Mouse (Mus musculus) frontal cortex, postnatal 25 days (tissue): ENCODE results near the gene Tmem11.
"Not testable (repeated sequence)": the region's sequence is repeated elsewhere in the genome, so short reads cannot be mapped to it uniquely, and the experiment has no call there.

Source experiments
- DNase-seq, 2 experiments: peaks; one replicate each; pipeline ENCODE4 v3.0.0; 2022; ENCODE audit warnings: low spot score in 2 of 2

The Tmem11 gene

GRCm38 (mm10) chr11:60886986-60887385 lies 7.9 kb upstream of the Tmem11 start:
- DNase-seq = not testable (repeated sequence)

- no peak for DNase-seq
Measured at GRCm38 (mm10) chr11:60882386-60882785, 3.3 kb upstream of the Tmem11 start.

GRCm38 (mm10) chr11:60880559-60880958 lies 1.5 kb upstream of the Tmem11 start:
- no peak for DNase-seq

- peak in 1 of 2 experiments; percentile 19 for DNase-seq
Measured at GRCm38 (mm10) chr11:60879423-60879822, 351 bp upstream of the Tmem11 start.

- peak in 1 of 2 experiments; percentile 12 for DNase-seq
Measured at GRCm38 (mm10) chr11:60878056-60878612, 938 bp downstream of the Tmem11 start.

- no peak for DNase-seq
Measured at GRCm38 (mm10) chr11:60873101-60873500, 6.0 kb downstream of the Tmem11 start.

- DNase-seq = no peak
Measured at GRCm38 (mm10) chr11:60871409-60871808, 7.7 kb downstream of the Tmem11 start.

- DNase-seq = not testable (repeated sequence)
Measured at GRCm38 (mm10) chr11:60869471-60869870, 9.6 kb downstream of the Tmem11 start.

- no peak for DNase-seq
Measured at GRCm38 (mm10) chr11:60867904-60868303, 11.2 kb downstream of the Tmem11 start.

- DNase-seq = no peak
Measured at GRCm38 (mm10) chr11:60867456-60867855, 11.6 kb downstream of the Tmem11 start.

- DNase-seq = no peak
Measured at GRCm38 (mm10) chr11:60866021-60866420, 13.1 kb downstream of the Tmem11 start.

GRCm38 (mm10) chr11:60864916-60865315 lies 14.2 kb downstream of the Tmem11 start:
- DNase-seq = no peak

GRCm38 (mm10) chr11:60864166-60864565 lies 14.9 kb downstream of the Tmem11 start:
- DNase-seq = no peak

- DNase-seq = no peak
Measured at GRCm38 (mm10) chr11:60863196-60863595, 15.9 kb downstream of the Tmem11 start.

GRCm38 (mm10) chr11:60861993-60862392 lies 17.1 kb downstream of the Tmem11 start:
- DNase-seq = no peak

- DNase-seq = no peak
Measured at GRCm38 (mm10) chr11:60856587-60856986, 22.5 kb downstream of the Tmem11 start.

- DNase-seq = no peak
Measured at GRCm38 (mm10) chr11:60845415-60845814, 33.7 kb downstream of the Tmem11 start.

- no peak for DNase-seq
Measured at GRCm38 (mm10) chr11:60843412-60843811, 35.7 kb downstream of the Tmem11 start.

GRCm38 (mm10) chr11:60841467-60842200 lies 37.4 kb downstream of the Tmem11 start:
- no peak for DNase-seq

- DNase-seq = no peak
Measured at GRCm38 (mm10) chr11:60837644-60838406, 41.2 kb downstream of the Tmem11 start.

- DNase-seq = no peak
Measured at GRCm38 (mm10) chr11:60836897-60837296, 42.2 kb downstream of the Tmem11 start.

- peak; percentile 78 to 84 for DNase-seq
Measured at GRCm38 (mm10) chr11:60830433-60831052, 48.5 kb downstream of the Tmem11 start, which contains the start of gene Dhrs7b. Gene Dhrs7b (plus strand): TSS chr11:60830631.
